ENCODE assay signal across 1 mouse cellular context in genomic region chr9:120245444-120245843, GRCm38 (mm10).
TF ChIP-seq lines count a peak whose summit lies in the region.

No protein-coding gene starts in this region.

TF ChIP-seq in MEL, 35 proteins besides CTCF, POLR2A, EP300 and RAD21 (continued from another document):
- TF ChIP-seq SMC3 (IDR thresholded peaks at IDR 0.05; ENCODE audit: low read depth, low read length): peak; percentile 27; the same call in 1 of the 2 replicates
TF ChIP-seq in MEL: peak in this region for 1.
